Mouse (Mus musculus) CH12.LX (cell line): ENCODE measurements at regions not wholly inside any gene's neighbourhood (a gene's known extent, or its start where the extent isn't known, plus 50 kb on each side); places are given as distances from the start of the nearest gene placed in this dataset.

Experiments used
- CTCF ChIP-seq, 2 experiments: IDR thresholded peaks in 1 of 2; conservative IDR thresholded peaks in 1 of 2; 2 replicates each; pipeline ENCODE4 v1.5.1; 2011 to 2012; ENCODE audit warnings: low read depth in 2 of 2, low read length in 2 of 2, improper control_type of control experiment in 1 of 2, inconsistent platforms in 1 of 2, mild to moderate bottlenecking in 1 of 2, moderate library complexity in 1 of 2
- E2F4 ChIP-seq: IDR thresholded peaks from 2 replicates; pipeline ENCODE4 v1.6.1; 2011; ENCODE audit warnings: low read depth, low read length, improper control_type of control experiment; ENCODE audit not compliant: insufficient replicate concordance
- RAD21 ChIP-seq: IDR thresholded peaks from 2 replicates; pipeline ENCODE4 v1.6.1; 2011; ENCODE audit warnings: low read depth, mild to moderate bottlenecking, low read length, improper control_type of control experiment, moderate library complexity

GRCm38 (mm10) chr2:116583989-116584388 is 294.5 kb upstream of the Tmco5 start:
- TF ChIP-seq RAD21 (no peak), E2F4 (no peak), CTCF (conservative IDR thresholded peaks at IDR 0.05 in 1 of 2, IDR thresholded peaks at IDR 0.05 in 1 of 2; ENCODE audit: low read depth in 2 of 2, low read length in 2 of 2) (no peak)
